Mouse (Mus musculus): ENCODE results near the gene Hsd11b2.

DNA sequence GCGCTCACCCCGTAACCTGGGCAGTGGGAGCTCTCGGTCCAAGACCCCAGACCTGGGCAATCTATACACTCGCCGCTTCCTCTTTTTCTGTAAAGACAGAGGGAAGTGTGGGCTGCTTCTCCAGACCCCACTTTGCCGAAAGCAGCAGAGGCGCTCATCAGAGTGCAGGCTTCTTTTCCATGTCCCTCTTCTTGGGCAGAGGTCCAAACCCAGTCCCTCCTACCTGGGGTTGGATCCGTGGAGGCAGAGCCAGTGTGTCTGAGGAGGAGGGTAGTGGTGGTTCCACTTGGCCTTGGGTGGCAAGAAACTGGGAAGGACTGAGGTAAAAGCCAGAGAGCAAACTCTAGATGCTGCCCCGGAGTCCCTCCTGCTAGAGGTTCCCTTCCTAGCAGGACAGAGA is 45.6 kb upstream of the Hsd11b2 start:
- TF ChIP-seq CTCF (IDR thresholded peaks at IDR 0.05; ENCODE audit: insufficient read depth, low read length), result no peak
- no peak for TF ChIP-seq POLR2A (IDR thresholded peaks at IDR 0.05; ENCODE audit: borderline replicate concordance, extremely low read depth, low read depth, low read length)
